26 mouse cellular contexts compared by ENCODE assay signal in the genomic region with DNA sequence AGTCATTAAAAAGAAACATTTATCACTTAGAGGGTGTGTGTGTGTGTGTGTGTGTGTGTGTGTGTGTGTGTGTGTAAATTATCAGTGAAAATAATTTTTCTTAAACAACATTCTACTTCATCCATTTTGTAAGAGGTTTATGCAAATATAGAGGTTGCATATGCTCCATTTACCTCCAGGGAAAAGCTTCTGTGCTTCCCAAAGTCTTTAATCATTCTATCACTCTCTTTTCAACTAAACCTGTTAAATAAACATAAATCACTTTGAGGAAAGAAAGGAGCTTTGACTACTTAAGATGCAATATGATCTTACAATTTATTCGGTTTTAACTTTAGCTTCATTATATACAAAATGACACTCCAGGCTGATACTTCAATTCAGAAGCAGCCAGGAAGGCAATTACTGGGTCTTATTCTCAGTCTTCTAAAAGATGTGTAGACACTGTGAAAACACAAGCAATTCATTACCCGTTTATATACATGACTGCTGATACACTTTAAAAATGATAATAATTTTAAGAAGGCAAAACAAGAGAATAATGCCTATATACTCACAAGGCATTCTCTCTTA.
"Had no signal": no experiment of that assay in that cellular context is flagged by ENCODE, and none has a peak within 500 bp of the region (broad histone marks: within the 10 kb centered on the region; RNA-seq: fewer than 3 reads in every experiment).

No protein-coding gene starts in this region.

- H3K9me3 ChIP-seq: heart, embryonic 10.5 days; heart, embryonic 12.5 days; hindbrain, embryonic 10.5 days; hindbrain, embryonic 12.5 days; intestine, embryonic 15.5 days; limb, embryonic 10.5 days; limb, embryonic 12.5 days had no signal

- H3K4me1 ChIP-seq: heart, embryonic 10.5 days; heart, embryonic 12.5 days; hindbrain, embryonic 10.5 days; hindbrain, embryonic 12.5 days; intestine, embryonic 15.5 days; limb, embryonic 10.5 days; limb, embryonic 12.5 days had no signal

- H3K4me3 ChIP-seq: heart, adult 2 months; heart, embryonic 10.5 days; heart, embryonic 12.5 days; hindbrain, embryonic 10.5 days; hindbrain, embryonic 12.5 days; intestine, embryonic 15.5 days; layer of hippocampus, adult 2 months; left cerebral cortex, adult 2 months; limb, embryonic 10.5 days; limb, embryonic 12.5 days had no signal

- H3K36me3 ChIP-seq: heart, embryonic 10.5 days; heart, embryonic 12.5 days; hindbrain, embryonic 10.5 days; hindbrain, embryonic 12.5 days; intestine, embryonic 15.5 days; limb, embryonic 10.5 days; limb, embryonic 12.5 days had no signal

- H3K27me3 ChIP-seq: heart, embryonic 12.5 days; hindbrain, embryonic 12.5 days; intestine, embryonic 15.5 days; limb, embryonic 12.5 days had no signal

- H3K9ac ChIP-seq: heart, embryonic 12.5 days; hindbrain, embryonic 12.5 days; hindbrain, embryonic 14.5 days; intestine, embryonic 15.5 days; limb, embryonic 12.5 days had no signal

- DNase-seq: gastrocnemius, postnatal 14 days; gastrocnemius, postnatal 36 days; heart, adult 11 months; heart, adult 2 months; heart, postnatal 10 days; heart, postnatal 4 days; kidney, adult 18-20 months; kidney, adult 8-10 months; kidney, postnatal 10 days; kidney, postnatal 25 days; kidney, postnatal 4 days; liver had no signal

- H3K4me2 ChIP-seq: heart, embryonic 12.5 days; hindbrain, embryonic 12.5 days; hindbrain, embryonic 14.5 days; intestine, embryonic 15.5 days; limb, embryonic 12.5 days; liver, embryonic 11.5 days had no signal

- ATAC-seq: hindbrain, embryonic 16.5 days; inflammation-experienced regulatory T-cells, adult 6 months; intestine, embryonic 15.5 days; intestine, postnatal 0 days had no signal

- H3K27ac ChIP-seq: heart, adult 2 months; heart, embryonic 10.5 days; hindbrain, embryonic 10.5 days; hindbrain, embryonic 12.5 days; hindbrain, embryonic 14.5 days; intestine, embryonic 15.5 days; layer of hippocampus, adult 2 months; left cerebral cortex, adult 2 months; limb, embryonic 10.5 days; limb, embryonic 12.5 days had no signal
